In genomic region chr2:25577951-25578795, GRCm38 (mm10) we compare ENCODE assay signal across 8 mouse cellular contexts. TPM values are rescaled to one million over a fixed set of nuclear protein-coding genes. Genes with fewer than 3 reads are reported as not detected.
DNase-seq lines count a peak whose midpoint lies in the region; ATAC-seq lines count a peak whose summit lies in the region.

No protein-coding gene starts in this region.

- H3K9me3 ChIP-seq in hindbrain, embryonic 15.5 days, result no peaks in the 10 kb centered on the region
- no peaks in the 10 kb centered on the region for H3K9me3 ChIP-seq in midbrain, embryonic 12.5 days

- no peak overlapping the region for H3K9ac ChIP-seq in hindbrain, embryonic 15.5 days
- H3K9ac ChIP-seq in midbrain, embryonic 12.5 days (replicated peaks), result no peak overlapping the region

- no peak for ATAC-seq in hindbrain, embryonic 15.5 days (ENCODE audit: low FRiP score, low read depth)
- no peak for ATAC-seq in midbrain, embryonic 12.5 days (ENCODE audit: low FRiP score, low read depth)

- H3K4me3 ChIP-seq in hindbrain, embryonic 15.5 days, result peak overlapping the region; percentile 3; the same call in 1 of the 2 replicates
- H3K4me3 ChIP-seq in midbrain, embryonic 12.5 days, result peak overlapping the region; percentile 23

- H3K4me2 ChIP-seq in hindbrain, embryonic 15.5 days, result peak overlapping the region; percentile 28
- H3K4me2 ChIP-seq in midbrain, embryonic 12.5 days (replicated peaks), result peak overlapping the region; percentile 47

- 0 out of 2 replicates have a peak, but pooled peaks cover 4% of the 10 kb centered on the region for H3K36me3 ChIP-seq in hindbrain, embryonic 15.5 days
- H3K36me3 ChIP-seq in midbrain, embryonic 12.5 days, result peaks cover 3% of the 10 kb centered on the region

- DNase-seq in gastrocnemius, postnatal 10 days, result peak; percentile 45
- DNase-seq in gastrocnemius, postnatal 25 days, result no peak
- peak; percentile 33 for DNase-seq in urinary bladder, adult 2 months (ENCODE audit: low spot score)
- DNase-seq in urinary bladder, postnatal 36 days (ENCODE audit: low spot score in 2 of 2), result no peak
- DNase-seq in ovary, postnatal 10 days (ENCODE audit: low spot score), result no peak
- DNase-seq in layer of hippocampus, adult 18-20 months (ENCODE audit: low spot score in 2 of 2), result no peak

- no peak overlapping the region for H3K27ac ChIP-seq in hindbrain, embryonic 15.5 days (replicated peaks)
- H3K27ac ChIP-seq in midbrain, embryonic 12.5 days (replicated peaks), result no peak overlapping the region

- WGBS in hindbrain, embryonic 15.5 days, result 12% methylated on average over 75 of the region's 75 CpGs
- 5% methylated on average over 73 of the region's 75 CpGs for WGBS in midbrain, embryonic 12.5 days

- peaks cover 51% of the 10 kb centered on the region for H3K27me3 ChIP-seq in hindbrain, embryonic 15.5 days
- H3K27me3 ChIP-seq in midbrain, embryonic 12.5 days, result peaks cover 59% of the 10 kb centered on the region

- peaks cover 80% of the 10 kb centered on the region for H3K4me1 ChIP-seq in hindbrain, embryonic 15.5 days (replicated peaks)
- peaks cover 63% of the 10 kb centered on the region for H3K4me1 ChIP-seq in midbrain, embryonic 12.5 days

RNA-seq across cellular contexts. Expression of gene Phpt1, which starts 3.1 kb away (rescaled TPM):
- 10 to 100 TPM; 45.8 to 49.0 TPM for total RNA-seq in gastrocnemius, postnatal 10 days (2021)
- total RNA-seq in gastrocnemius, postnatal 25 days (2021), result 10 to 100 TPM; 50.1 to 53.7 TPM
- 64.2 and 75.6 TPM in 2 replicates for polyA plus RNA-seq in urinary bladder, adult 2 months (2012; rRNA removed)
- 159 and 169 TPM in 2 replicates for polyA plus RNA-seq in hindbrain, embryonic 15.5 days (2015; fragmentation: Nextera tagmentation; extraction: Ambion mirVana)
- polyA plus RNA-seq in midbrain, embryonic 12.5 days (2016; fragmentation: Nextera tagmentation; extraction: Ambion mirVana), result 166 and 173 TPM in 2 replicates
- 10 to 100 TPM; 63.0 to 66.2 TPM for total RNA-seq in layer of hippocampus, adult 18-20 months (2021)

RNA-seq across cellular contexts. Expression of gene Ajm1, which starts 3.4 kb away (rescaled TPM):
- under 1 TPM; 0.14 to 0.38 TPM for total RNA-seq in gastrocnemius, postnatal 10 days (2021)
- not detected for total RNA-seq in gastrocnemius, postnatal 25 days (2021)
- polyA plus RNA-seq in urinary bladder, adult 2 months (2012; rRNA removed), result 0.47 and 0.57 TPM in 2 replicates
- polyA plus RNA-seq in hindbrain, embryonic 15.5 days (2015; fragmentation: Nextera tagmentation; extraction: Ambion mirVana), result 14.5 and 16.5 TPM in 2 replicates
- polyA plus RNA-seq in midbrain, embryonic 12.5 days (2016; fragmentation: Nextera tagmentation; extraction: Ambion mirVana), result 1.8 and 1.9 TPM in 2 replicates
- 100 to 1,000 TPM in 1 of 2 experiments, 10 to 100 TPM in 1; 98.6 to 102 TPM for total RNA-seq in layer of hippocampus, adult 18-20 months (2021)

RNA-seq across cellular contexts. Expression of gene Mamdc4, which starts 3.5 kb away (rescaled TPM):
- 1 to 10 TPM; 2.7 to 4.1 TPM for total RNA-seq in gastrocnemius, postnatal 10 days (2021)
- total RNA-seq in gastrocnemius, postnatal 25 days (2021), result 1 to 10 TPM; 1.7 to 3.2 TPM
- 1.3 and 1.4 TPM in 2 replicates for polyA plus RNA-seq in urinary bladder, adult 2 months (2012; rRNA removed)
- 1.6 and 2.1 TPM in 2 replicates for polyA plus RNA-seq in hindbrain, embryonic 15.5 days (2015; fragmentation: Nextera tagmentation; extraction: Ambion mirVana)
- polyA plus RNA-seq in midbrain, embryonic 12.5 days (2016; fragmentation: Nextera tagmentation; extraction: Ambion mirVana), result 5.1 and 7.2 TPM in 2 replicates
- total RNA-seq in layer of hippocampus, adult 18-20 months (2021), result 1 to 10 TPM; 2.1 to 4.0 TPM

RNA-seq across cellular contexts. Expression of gene Edf1, which starts 20.5 kb away (rescaled TPM):
- total RNA-seq in gastrocnemius, postnatal 10 days (2021), result 100 to 1,000 TPM; 177 to 185 TPM
- 100 to 1,000 TPM; 142 to 162 TPM for total RNA-seq in gastrocnemius, postnatal 25 days (2021)
- 222 and 224 TPM in 2 replicates for polyA plus RNA-seq in urinary bladder, adult 2 months (2012; rRNA removed)
- 375 and 378 TPM in 2 replicates for polyA plus RNA-seq in hindbrain, embryonic 15.5 days (2015; fragmentation: Nextera tagmentation; extraction: Ambion mirVana)
- 362 and 366 TPM in 2 replicates for polyA plus RNA-seq in midbrain, embryonic 12.5 days (2016; fragmentation: Nextera tagmentation; extraction: Ambion mirVana)
- 100 to 1,000 TPM; 212 to 213 TPM for total RNA-seq in layer of hippocampus, adult 18-20 months (2021)

RNA-seq across cellular contexts. Expression of gene Rabl6, which starts 30.1 kb away (rescaled TPM):
- 10 to 100 TPM; 49.6 to 58.7 TPM for total RNA-seq in gastrocnemius, postnatal 10 days (2021)
- total RNA-seq in gastrocnemius, postnatal 25 days (2021), result 10 to 100 TPM; 63.5 to 67.8 TPM
- 66.5 and 73.8 TPM in 2 replicates for polyA plus RNA-seq in urinary bladder, adult 2 months (2012; rRNA removed)
- 70.0 and 73.5 TPM in 2 replicates for polyA plus RNA-seq in hindbrain, embryonic 15.5 days (2015; fragmentation: Nextera tagmentation; extraction: Ambion mirVana)
- polyA plus RNA-seq in midbrain, embryonic 12.5 days (2016; fragmentation: Nextera tagmentation; extraction: Ambion mirVana), result 69.3 and 71.0 TPM in 2 replicates
- 100 to 1,000 TPM; 150 to 155 TPM for total RNA-seq in layer of hippocampus, adult 18-20 months (2021)

Comparison
In these comparisons a context has a peak if more than half of its experiments do, and no peak if none do; other contexts are left out.
1. DNase-seq: peak in gastrocnemius, postnatal 10 days (single experiment) and urinary bladder, adult 2 months (single experiment); none in gastrocnemius, postnatal 25 days (single experiment), urinary bladder, postnatal 36 days (0 of 2), ovary, postnatal 10 days (single experiment) and layer of hippocampus, adult 18-20 months (0 of 2).
2. RNA of gene Ajm1, which starts 3.4 kb away (total RNA-seq): 98.6 to 102 TPM in layer of hippocampus, adult 18-20 months; 0.14 to 0.38 TPM in gastrocnemius, postnatal 10 days and not detected in gastrocnemius, postnatal 25 days; every median in the first group is over 10 times any median in the second.